Mouse (Mus musculus): ENCODE results near the gene Ube2m.
A peak's percentile ranks its signal among the peaks of the same experiment; 100 is the strongest.

- peak; percentile 78 for TF ChIP-seq CHD2 (IDR thresholded peaks at IDR 0.05; ENCODE audit: low read depth, low read length)
- TF ChIP-seq ZNF384 (IDR thresholded peaks at IDR 0.05; ENCODE audit: low read depth, low read length): no peak
- no peak for TF ChIP-seq HCFC1 (IDR thresholded peaks at IDR 0.05; ENCODE audit: borderline replicate concordance, insufficient read depth, low read length)
Measured at GRCm38 (mm10) chr7:13014275-13014839, 23.7 kb downstream of the Ube2m start.
